Mouse (Mus musculus) spleen, adult 2 months (tissue): ENCODE data around the gene Gm10762.

ENCODE experiments used
- CTCF ChIP-seq: fragments of 200-500 bp; IDR thresholded peaks from 2 replicates; pipeline ENCODE4 v1.5.1; 2011; ENCODE audit warnings: mild to moderate bottlenecking, inconsistent platforms; ENCODE audit not compliant: insufficient read depth, insufficient read length, insufficient replicate concordance; ENCODE audit errors: extremely low read depth
- POLR2A ChIP-seq: fragments of 200-500 bp; IDR thresholded peaks from 2 replicates; pipeline ENCODE4 v1.6.1; 2011; ENCODE audit warnings: low read depth, low read length, inconsistent platforms

GRCm38 (mm10) chr2:128984746-128985145 is 17.2 kb upstream of the Gm10762 start:
- TF ChIP-seq POLR2A (no peak), CTCF (no peak)
